Mouse (Mus musculus) 3T3-L1 (cell line): ENCODE results near the gene Cux1.
A peak's percentile ranks its signal among the peaks of the same experiment; 100 is the strongest.

ENCODE experiments used
- DNase-seq: peaks from one replicate; pipeline ENCODE4 v3.0.0-alpha.2; 2015; ENCODE audit warnings: low read depth, low spot score

The Cux1 gene

GRCm38 (mm10) chr5:136540055-136540838 lies 27.0 kb downstream of the Cux1 start:
- DNase-seq = no peak

- DNase-seq = no peak
Observed at GRCm38 (mm10) chr5:136536753-136537152, 30.5 kb downstream of the Cux1 start.

GRCm38 (mm10) chr5:136535976-136536725 lies 31.1 kb downstream of the Cux1 start:
- no peak for DNase-seq

GRCm38 (mm10) chr5:136535204-136535603 lies 32.1 kb downstream of the Cux1 start:
- no peak for DNase-seq

- no peak for DNase-seq
Observed at GRCm38 (mm10) chr5:136533371-136534276, 33.7 kb downstream of the Cux1 start.

- DNase-seq = peak; percentile 97
Observed at GRCm38 (mm10) chr5:136531674-136532365, 35.5 kb downstream of the Cux1 start.

- DNase-seq = no peak
Observed at GRCm38 (mm10) chr5:136530931-136531330, 36.4 kb downstream of the Cux1 start.

- DNase-seq = no peak
Observed at GRCm38 (mm10) chr5:136529165-136529564, 38.1 kb downstream of the Cux1 start.

GRCm38 (mm10) chr5:136527871-136528270 lies 39.4 kb downstream of the Cux1 start:
- no peak for DNase-seq

- DNase-seq = no peak
Observed at GRCm38 (mm10) chr5:136526545-136526909, 40.8 kb downstream of the Cux1 start.

- DNase-seq = no peak
Observed at GRCm38 (mm10) chr5:136525896-136526544, 41.3 kb downstream of the Cux1 start.

GRCm38 (mm10) chr5:136522843-136523463 lies 44.3 kb downstream of the Cux1 start:
- DNase-seq = peak; percentile 71

- no peak for DNase-seq
Observed at GRCm38 (mm10) chr5:136521656-136522055, 45.6 kb downstream of the Cux1 start.

GRCm38 (mm10) chr5:136518648-136519437 lies 48.4 kb downstream of the Cux1 start:
- no peak for DNase-seq

- no peak for DNase-seq
Observed at GRCm38 (mm10) chr5:136517510-136517909, 49.8 kb downstream of the Cux1 start.

GRCm38 (mm10) chr5:136516593-136516992 lies 50.7 kb downstream of the Cux1 start:
- no peak for DNase-seq

- no peak for DNase-seq
Observed at GRCm38 (mm10) chr5:136514049-136514677, 53.1 kb downstream of the Cux1 start.

- DNase-seq = no peak
Observed at GRCm38 (mm10) chr5:136512103-136512674, 55.1 kb downstream of the Cux1 start.

- DNase-seq = no peak
Observed at GRCm38 (mm10) chr5:136511378-136511777, 55.9 kb downstream of the Cux1 start.
